Mouse (Mus musculus) layer of hippocampus, postnatal 10 days (tissue): ENCODE results near the gene Eif4g1. TPM values are rescaled to one million over a fixed set of nuclear protein-coding genes. Genes with fewer than 3 reads are reported as not detected.
A peak's percentile ranks its signal among the peaks of the same experiment; 100 is the strongest.

Experiments
- DNase-seq, 2 experiments: peaks; one replicate each; pipeline ENCODE4 v3.0.0; 2021; ENCODE audit warnings: low spot score in 2 of 2
- total RNA-seq, 2 experiments: library from RNA; stranded (reverse); gene quantifications; 2 replicates each; pipeline ENCODE4 v1.2.3; 2021

The Eif4g1 gene
- total RNA-seq, 2 experiments from 2014 or later = 349 to 379 TPM

DNA sequence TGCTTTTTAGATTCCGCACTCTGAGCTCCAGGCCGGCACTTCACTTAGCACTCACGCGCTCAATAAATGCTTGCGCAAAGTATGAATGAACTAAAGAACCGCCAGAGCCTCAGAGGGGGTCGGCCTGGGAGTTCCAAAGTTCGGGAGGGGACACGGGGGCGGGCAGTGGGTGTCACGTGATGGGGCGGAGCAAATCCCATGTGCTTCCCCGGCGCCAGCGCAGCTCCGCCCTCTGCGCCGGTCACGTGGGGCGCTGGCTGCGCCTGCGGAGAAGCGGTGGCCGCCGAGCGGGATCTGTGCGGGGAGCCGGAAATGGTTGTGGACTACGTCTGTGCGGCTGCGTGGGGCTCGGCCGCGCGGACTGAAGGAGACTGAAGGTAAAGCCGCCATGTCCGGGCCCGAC, 4.4 kb downstream of the Eif4g1 start:
- peak; percentile 95 to 97 for DNase-seq

DNA sequence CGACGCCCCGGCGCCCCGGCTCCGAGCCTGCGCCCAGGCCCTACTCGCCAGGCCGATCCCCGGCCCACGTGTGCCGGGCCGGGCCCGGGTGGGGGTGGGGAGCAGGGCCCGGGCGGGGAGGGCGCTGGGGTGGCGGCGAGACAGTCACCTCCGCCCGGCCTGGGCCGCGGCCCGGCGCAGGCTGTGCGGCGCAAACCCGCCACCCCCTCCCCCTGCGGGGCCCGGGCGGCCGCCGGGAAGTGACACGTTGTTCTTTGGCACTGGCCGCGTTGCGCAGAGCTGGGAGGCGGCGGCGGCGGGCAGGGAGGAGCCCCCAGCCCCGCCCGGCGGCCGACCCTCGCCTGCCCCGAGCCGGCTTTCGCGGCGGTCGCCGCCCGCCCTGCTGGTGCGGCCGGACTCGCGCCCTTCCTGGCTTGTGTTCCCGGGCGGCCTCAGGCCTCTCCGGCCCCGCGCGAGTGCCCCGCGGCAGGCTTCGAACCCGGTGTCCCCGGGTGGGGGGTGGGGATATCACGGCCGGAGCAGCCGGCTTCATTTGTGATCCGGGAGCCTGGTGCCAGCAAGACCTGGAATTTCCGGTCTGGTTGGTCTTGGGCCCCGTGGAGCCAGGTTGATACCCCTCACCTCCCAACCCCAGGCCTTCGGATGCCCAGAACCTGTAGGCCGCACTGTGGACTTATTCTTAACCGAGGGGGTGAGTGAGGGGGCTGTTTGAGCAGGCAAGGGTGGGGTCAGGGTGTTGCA, 5.0 kb downstream of the Eif4g1 start:
- peak; percentile 64 to 73 for DNase-seq

DNA sequence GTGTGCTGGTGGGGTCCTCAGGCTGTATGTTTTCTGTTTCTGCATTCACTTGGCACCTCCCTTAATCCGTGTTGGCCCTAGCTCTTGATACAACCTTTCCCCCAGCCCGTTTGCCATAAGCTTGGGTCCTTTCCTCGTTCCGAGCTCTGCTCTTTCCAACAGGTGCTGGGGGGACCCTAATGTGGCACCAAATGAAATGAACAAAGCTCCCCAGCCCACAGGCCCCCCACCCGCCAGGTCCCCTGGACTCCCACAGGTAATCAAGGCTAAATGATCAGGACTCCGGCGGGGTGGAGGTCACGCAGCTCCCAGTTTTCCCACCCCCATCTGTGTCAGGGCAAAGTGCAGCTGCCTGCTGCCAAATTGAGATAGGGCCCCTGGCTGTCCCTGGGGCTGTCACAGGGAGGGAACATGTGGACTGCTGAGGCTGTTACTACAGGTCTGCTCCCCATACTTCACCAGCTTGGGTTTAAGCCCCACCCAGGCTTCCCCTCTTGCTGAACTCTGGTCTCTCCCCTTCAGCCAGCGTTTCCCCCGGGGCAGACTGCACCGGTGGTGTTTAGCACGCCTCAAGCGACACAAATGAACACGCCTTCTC, 5.7 kb downstream of the Eif4g1 start:
- no peak for DNase-seq

DNA sequence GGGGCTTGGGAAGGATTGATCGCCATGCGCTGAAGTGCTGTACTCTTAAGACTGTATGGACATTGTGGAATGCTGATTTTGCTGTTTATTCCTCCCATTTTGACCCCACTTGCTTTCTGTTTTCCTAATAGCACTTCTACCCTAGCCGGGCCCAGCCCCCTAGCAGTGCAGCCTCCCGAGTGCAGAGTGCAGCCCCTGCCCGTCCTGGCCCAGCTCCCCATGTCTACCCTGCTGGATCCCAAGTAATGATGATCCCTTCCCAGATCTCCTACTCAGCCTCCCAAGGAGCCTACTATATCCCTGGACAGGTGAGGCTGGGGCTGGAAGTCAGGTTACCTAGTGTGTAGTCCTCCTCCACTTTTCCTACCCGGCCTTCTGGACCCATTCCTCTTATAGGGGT, 7.1 kb downstream of the Eif4g1 start:
- no peak for DNase-seq

DNA sequence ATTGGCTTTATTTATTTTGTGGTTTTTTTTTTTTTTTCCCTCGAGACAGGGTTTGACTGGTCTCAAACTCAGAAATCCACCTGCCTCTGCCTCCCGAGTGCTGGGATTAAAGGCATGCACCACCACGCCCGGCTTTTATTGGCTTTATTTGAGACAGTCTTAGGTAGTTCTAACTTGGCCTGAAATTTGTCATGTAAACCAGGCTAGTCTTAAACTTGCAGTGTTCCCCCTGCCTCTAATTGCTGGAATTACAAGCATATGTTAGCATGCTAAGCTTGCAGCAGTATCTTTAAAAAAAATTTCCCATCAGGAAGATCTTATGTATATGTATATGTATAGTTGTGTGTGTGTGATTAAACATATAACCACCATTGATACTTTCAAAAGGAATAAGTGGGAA, 8.6 kb downstream of the Eif4g1 start:
- no peak for DNase-seq

DNA sequence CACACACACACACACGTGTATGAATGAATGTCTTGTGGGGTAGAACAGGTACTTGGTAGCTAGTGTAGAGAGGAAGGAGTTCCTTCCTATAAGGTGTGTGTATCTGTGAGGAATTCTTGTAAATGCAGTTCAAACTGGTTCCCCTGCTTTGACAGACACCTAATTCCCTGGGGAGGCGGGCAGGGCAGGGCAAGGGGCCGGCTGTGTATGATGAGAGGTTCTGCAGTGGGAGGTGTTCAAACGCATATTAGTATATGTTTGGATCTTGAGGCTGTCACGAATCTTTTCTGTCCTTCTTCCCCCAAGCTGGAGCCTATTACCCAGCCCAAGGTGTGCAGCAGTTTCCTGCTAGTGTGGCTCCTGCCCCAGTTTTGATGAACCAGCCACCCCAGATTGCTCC, 9.3 kb downstream of the Eif4g1 start:
- DNase-seq = no peak

DNA sequence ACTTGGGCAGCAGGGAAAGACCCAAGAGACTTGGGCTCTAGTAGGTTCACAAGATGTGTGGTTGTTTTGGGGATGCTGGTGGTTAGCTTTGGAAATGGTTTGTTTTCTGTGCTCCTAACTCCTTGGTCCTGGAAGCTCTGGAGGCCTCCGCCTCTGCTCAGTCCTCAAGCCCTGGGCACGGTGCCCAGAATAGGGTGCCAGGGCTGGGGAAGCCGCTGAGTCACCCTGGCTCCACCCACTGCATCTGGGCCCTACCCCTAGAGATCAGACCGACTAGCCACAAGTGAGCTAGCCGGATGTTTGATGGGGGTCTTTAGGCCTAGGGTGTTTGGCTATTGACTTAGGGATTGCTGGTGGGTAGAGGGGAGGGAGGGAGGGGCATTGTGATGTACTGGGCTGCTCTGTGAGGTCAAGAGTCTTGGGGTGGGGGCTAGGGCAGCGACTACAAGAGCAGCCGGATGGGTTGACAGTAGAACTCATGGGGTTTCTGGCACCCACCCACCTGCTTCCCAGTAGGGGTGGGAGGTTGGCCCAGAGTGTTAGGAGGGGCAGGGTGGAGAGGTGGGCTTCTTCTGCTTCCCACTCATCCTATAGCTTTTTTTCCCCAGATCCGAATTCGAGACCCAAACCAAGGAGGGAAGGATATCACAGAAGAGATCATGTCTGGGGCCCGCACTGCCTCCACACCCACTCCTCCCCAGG, 10.0 kb downstream of the Eif4g1 start:
- DNase-seq = peak; percentile 45 to 65

- no peak for DNase-seq
Measured at GRCm38 (mm10) chr16:20690774-20691173, 22.7 kb downstream of the Eif4g1 start.

DNA sequence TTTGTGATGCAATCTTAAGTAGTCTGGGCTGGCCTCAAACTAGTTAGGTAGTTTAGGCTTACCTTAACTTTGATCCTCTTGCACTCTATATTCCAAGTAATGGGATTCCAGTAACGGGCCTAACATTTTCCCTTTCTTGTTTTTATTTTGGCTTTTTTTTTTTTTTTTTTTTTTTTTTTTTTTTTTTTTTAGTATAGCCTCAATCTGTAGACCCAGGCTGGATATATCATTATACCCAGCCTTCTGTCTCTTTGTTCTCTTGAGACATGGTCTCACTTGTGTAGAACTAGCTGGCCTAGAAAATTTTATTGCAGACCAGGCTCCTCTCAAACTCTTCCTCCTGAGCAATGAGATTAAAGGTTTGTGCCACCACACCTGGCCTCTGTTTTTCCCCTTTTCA, 23.5 kb downstream of the Eif4g1 start:
- no peak for DNase-seq

DNA sequence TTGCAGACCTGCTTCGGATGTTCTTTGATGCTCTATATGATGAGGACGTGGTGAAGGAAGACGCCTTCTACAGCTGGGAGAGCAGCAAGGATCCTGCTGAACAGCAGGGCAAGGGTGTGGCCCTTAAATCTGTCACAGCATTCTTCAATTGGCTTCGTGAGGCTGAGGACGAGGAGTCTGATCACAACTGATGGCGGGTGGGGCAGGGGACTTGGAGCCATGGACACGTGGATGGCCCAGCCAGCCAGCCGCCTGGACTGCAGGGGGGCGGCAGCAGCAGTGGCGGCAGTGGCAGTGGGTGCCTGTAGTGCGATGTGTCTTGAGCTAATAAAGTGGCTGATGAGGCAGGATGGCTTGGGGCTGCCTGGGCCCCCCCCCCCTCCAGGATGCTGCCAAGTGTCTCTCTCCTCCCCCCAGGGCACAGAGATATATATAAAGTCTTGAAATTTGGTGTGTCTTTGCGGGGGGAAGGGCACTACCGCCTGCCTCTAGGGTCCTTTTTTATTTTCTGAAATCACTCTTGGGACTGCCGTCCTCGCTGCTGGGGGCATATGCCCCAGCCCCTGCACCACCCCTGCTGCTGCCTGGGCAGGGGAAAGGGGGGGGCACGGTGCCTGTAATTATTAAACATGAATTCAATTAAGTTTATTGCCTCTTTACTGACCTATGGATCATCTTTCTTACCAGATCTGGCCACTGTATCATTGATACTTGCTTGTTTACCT, 24.3 kb downstream of the Eif4g1 start:
- DNase-seq = peak in 1 of 2 experiments; percentile 22

DNA sequence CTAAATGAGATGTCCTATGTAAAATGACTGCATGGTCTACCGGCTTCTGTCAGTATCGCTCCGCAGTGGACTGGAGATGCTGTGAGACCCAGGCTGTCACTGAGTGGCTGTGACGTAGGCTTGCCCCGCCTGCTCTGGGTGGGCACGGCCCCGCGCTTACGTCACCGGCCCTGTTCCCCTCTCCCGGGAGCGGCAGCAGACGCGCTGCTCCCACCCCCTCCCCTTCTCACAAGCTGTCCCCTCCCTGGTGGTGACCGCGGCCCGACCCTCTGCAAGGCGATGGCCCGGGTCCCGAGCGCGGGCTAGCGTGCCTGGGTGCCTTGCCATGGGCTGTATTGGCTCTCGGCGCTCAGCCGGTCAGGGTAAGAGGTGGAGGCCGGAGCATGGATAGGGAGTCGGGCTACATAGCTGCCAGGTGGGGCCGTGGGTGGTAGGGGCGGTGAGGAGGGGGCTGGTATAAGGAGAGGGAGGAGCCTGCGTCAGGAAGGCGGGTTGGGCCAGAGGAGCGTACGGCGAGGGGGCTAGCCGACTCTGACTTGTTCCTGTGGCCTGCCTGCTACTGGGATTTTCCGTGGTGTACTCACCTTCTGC, 25.1 kb downstream of the Eif4g1 start, which contains the start of gene Fam131a:
Gene Fam131a, plus strand, starts transcription at position 131 of the 591 bp plus-strand sequence.
- DNase-seq = peak; percentile 94 to 95

- DNase-seq = peak; percentile 57 to 72
Measured at GRCm38 (mm10) chr16:20694781-20695180, 26.7 kb downstream of the Eif4g1 start.

DNA sequence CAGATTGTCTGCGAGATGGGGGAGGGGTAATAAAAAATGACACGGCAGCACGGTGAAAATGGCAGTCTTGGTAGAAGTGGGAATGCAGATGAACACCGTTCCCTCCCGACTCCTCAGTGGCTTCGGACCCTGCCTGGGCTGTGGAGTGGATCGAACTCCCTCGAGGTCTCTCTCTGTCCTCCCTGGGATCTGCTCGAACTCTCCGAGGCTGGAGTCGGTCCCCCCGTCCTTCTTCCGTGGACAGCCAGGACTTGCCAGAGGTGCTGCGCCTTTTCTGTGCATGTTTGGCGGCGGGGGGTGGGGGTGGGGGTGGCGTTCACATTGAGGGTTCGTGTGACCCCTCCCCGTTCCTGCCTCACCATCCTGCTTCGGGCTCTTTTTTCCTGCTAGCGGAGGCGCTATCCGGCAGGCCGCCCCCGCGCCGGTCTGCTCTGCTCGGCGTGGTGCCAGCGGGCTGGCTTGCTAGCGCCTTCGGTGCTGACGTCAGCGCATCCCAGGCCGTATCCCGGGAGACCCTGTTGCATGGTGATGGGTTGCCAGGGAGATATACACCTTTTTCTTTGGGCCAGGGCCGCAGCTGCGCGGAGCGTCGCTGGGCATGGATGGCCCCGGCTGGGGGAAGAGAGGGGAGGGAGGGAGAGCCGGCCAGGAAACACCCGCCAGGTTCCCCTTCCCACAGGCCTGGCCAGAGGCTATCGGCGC, 27.7 kb downstream of the Eif4g1 start:
- DNase-seq = peak; percentile 99

DNA sequence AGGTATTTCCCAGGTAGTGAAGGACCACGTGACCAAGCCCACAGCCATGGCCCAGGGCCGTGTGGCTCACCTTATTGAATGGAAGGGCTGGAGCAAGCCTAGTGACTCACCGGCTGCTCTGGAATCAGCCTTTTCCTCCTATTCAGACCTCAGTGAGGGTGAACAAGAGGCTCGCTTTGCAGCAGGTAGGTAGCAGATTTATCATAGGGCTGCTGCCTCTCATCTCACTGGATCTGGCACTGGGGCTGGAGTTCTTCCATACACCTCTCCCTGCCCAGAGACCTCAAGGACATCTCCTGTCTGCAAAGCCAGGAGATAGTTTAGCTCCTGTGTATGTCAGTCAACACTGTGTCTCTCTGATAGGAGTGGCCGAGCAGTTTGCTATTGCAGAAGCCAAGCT, 31.2 kb downstream of the Eif4g1 start:
- no peak for DNase-seq

GRCm38 (mm10) chr16:20700036-20700435, 31.9 kb downstream of the Eif4g1 start:
- DNase-seq = peak; percentile 15 to 35

DNA sequence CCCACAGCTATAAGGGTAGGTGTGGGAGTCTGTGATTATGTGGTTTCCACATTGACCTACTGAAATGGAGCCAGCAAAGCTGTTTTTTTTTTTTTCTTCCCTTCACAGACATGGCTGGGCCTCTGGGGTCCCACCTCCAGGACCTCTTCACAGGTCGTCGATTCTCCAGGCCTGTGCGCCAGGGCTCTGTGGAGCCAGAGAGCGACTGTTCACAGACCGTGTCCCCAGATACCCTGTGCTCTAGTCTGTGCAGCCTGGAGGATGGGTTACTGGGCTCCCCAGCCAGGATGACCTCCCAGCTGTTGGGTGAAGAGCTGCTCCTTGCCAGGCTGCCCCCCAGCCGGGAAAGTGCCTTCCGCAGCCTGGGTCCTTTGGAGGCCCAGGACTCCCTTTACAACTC, 33.2 kb downstream of the Eif4g1 start:
- DNase-seq = no peak

DNA sequence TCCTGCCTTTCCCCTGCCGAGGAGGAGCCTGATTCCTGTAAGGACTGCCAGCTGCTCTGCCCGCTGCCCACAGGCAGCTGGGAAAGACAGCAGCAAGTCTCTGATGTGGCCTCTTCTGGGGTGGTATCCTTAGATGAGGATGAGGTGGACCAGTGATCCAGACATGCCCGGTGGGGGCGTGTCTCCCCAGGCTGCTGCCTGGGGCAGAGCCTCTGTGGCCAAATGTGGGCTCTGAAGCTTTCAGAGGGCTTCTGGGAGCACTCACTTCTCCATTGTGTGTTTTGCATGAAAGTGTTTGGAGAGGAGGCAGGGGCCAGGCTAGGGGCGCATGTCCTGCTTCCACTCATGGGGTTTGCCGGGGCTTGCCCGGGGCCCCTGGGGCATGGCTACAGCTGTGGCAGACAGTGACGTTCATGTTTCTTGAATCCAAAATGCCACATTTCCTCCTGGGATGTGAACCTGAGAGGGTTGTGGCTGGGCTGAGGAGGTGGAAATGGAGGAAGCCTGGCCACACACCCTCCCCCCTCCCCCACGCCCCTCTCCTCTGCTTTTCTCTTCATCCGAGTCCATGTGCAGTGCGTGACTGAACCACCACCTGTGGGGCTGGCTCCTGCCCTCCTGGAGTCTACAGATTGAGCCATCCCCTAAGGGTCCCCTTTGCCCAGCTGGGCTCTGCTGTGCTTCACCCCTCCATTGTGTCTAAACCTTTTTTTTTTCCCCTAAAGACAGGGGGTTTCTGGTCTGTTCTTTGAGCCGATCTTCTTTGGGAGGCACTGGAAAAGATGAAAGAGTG, 33.8 kb downstream of the Eif4g1 start:
- DNase-seq = peak in 1 of 2 experiments; percentile 26

- DNase-seq = peak; percentile 85 to 86
Measured at GRCm38 (mm10) chr16:20702522-20702893, 34.4 kb downstream of the Eif4g1 start.

DNA sequence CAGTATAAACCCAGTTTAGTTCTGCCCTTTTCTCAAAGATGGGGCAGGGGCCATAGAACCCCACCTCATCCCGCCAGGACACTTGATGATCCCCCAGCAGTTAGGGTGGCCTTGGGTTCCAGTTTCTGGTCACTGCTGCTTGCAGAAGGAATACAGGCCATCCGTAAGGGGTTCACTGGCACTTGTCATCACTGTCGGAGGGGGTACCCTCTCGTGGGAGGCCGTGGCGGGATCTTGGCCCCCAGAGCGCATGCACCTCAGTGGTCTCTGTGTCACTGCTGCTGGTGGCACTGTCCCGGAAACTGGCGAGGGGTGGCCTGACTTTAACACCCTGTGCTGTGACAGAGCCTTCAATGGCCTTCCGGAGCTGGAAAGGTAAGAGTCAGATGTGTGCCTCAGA, 35.0 kb downstream of the Eif4g1 start:
- DNase-seq = peak in 1 of 2 experiments; percentile 24
